16 mouse cellular contexts compared by ENCODE assay signal in genomic region chr15:103259989-103260388, GRCm38 (mm10). TPM values are rescaled to one million over a fixed set of nuclear protein-coding genes. Genes with fewer than 3 reads are reported as not detected.
DNase-seq lines count a peak whose midpoint lies in the region; ATAC-seq lines count a peak whose summit lies in the region.
"Had no signal": no experiment of that assay in that cellular context is flagged by ENCODE, and none has a peak within 500 bp of the region (broad histone marks: within the 10 kb centered on the region; RNA-seq: fewer than 3 reads in every experiment).

No protein-coding gene starts in this region.

- no peak overlapping the region for H3K9ac ChIP-seq in heart, embryonic 15.5 days
- H3K9ac ChIP-seq: forebrain, embryonic 12.5 days had no signal

- intact Hi-C loops in heart, postnatal 10 days (cut with DNase I): no loop called here
- intact Hi-C loops in left cerebral cortex, postnatal 25 days (cut with DNase I): no loop called here

- H3K4me2 ChIP-seq in heart, embryonic 15.5 days: no peak overlapping the region
- H3K4me2 ChIP-seq: forebrain, embryonic 12.5 days had no signal

- 15% methylated on average over 1 of the region's 1 CpGs for WGBS in heart, embryonic 15.5 days

- peak overlapping the region; percentile 2; the same call in 1 of the 2 replicates for H3K27ac ChIP-seq in heart, embryonic 15.5 days
- H3K27ac ChIP-seq: forebrain, embryonic 12.5 days; midbrain, embryonic 10.5 days had no signal

- no peaks in the 10 kb centered on the region for H3K36me3 ChIP-seq in heart, embryonic 15.5 days
- H3K36me3 ChIP-seq: forebrain, embryonic 12.5 days; midbrain, embryonic 10.5 days had no signal

- H3K4me3 ChIP-seq in heart, embryonic 15.5 days: no peak overlapping the region
- H3K4me3 ChIP-seq: forebrain, embryonic 12.5 days; midbrain, embryonic 10.5 days had no signal

- H3K27me3 ChIP-seq in heart, embryonic 15.5 days: no peaks in the 10 kb centered on the region

- H3K9me3 ChIP-seq in heart, embryonic 15.5 days (replicated peaks): no peaks in the 10 kb centered on the region
- H3K9me3 ChIP-seq: forebrain, embryonic 12.5 days; midbrain, embryonic 10.5 days had no signal

- ATAC-seq in heart, embryonic 15.5 days (replicated peaks; ENCODE audit: insufficient number of reproducible peaks, insufficient read depth, low FRiP score, low read depth): no peak

- no peak for DNase-seq in heart, postnatal 10 days
- peak; percentile 75 to 85 for DNase-seq in spleen, postnatal 4 days (ENCODE audit: low spot score in 2 of 2)
- DNase-seq in spleen, adult 18-20 months: no peak
- peak; percentile 57 for DNase-seq in liver
- no peak for DNase-seq in embryo, embryonic 9.5 days (ENCODE audit: extremely low spot score)
- no peak for DNase-seq in left cerebral cortex, postnatal 25 days (ENCODE audit: low spot score in 2 of 2)
- no peak for DNase-seq in adrenal gland, postnatal 10 days
- DNase-seq: adrenal gland, postnatal 14 days; embryo, embryonic 11 days; gastrocnemius, postnatal 10 days; layer of hippocampus, adult 9-11 months; left cerebral cortex, postnatal 4 days had no signal

- peaks cover 25% of the 10 kb centered on the region for H3K4me1 ChIP-seq in heart, embryonic 15.5 days (replicated peaks)

RNA-seq across cellular contexts. Expression of gene Nfe2, which starts 1.8 kb away (rescaled TPM):
- 1.9 and 5.0 TPM in 2 replicates for polyA plus RNA-seq in heart, embryonic 15.5 days (2015; fragmentation: Nextera tagmentation; extraction: Ambion mirVana)
- 1 to 10 TPM in 1 of 2 experiments, under 1 TPM in 1; 0.30 to 1.0 TPM for total RNA-seq in heart, postnatal 10 days (2021)
- not detected for total RNA-seq in left cerebral cortex, postnatal 25 days (2021)
- total RNA-seq in adrenal gland, postnatal 10 days (2021): 1 to 10 TPM; 3.2 to 4.3 TPM
- total RNA-seq: left cerebral cortex, postnatal 4 days had no signal

RNA-seq across cellular contexts. Expression of gene Copz1, which starts 12.5 kb away (rescaled TPM):
- 145 and 168 TPM in 2 replicates for polyA plus RNA-seq in heart, embryonic 15.5 days (2015; fragmentation: Nextera tagmentation; extraction: Ambion mirVana)
- total RNA-seq in heart, postnatal 10 days (2021): 10 to 100 TPM; 81.2 to 83.3 TPM
- 100 to 1,000 TPM; 101 to 102 TPM for total RNA-seq in left cerebral cortex, postnatal 25 days (2021)
- total RNA-seq in adrenal gland, postnatal 10 days (2021): 100 to 1,000 TPM; 114 TPM

RNA-seq across cellular contexts. Expression of gene Hnrnpa1, which starts 19.8 kb away (rescaled TPM):
- 367 and 376 TPM in 2 replicates for polyA plus RNA-seq in heart, embryonic 15.5 days (2015; fragmentation: Nextera tagmentation; extraction: Ambion mirVana)
- 100 to 1,000 TPM; 299 to 318 TPM for total RNA-seq in heart, postnatal 10 days (2021)
- 100 to 1,000 TPM; 218 to 219 TPM for total RNA-seq in left cerebral cortex, postnatal 25 days (2021)
- total RNA-seq in adrenal gland, postnatal 10 days (2021): 100 to 1,000 TPM; 248 to 299 TPM

RNA-seq across cellular contexts. Expression of gene Cbx5, which starts 20.4 kb away (rescaled TPM):
- 80.0 and 84.2 TPM in 2 replicates for polyA plus RNA-seq in heart, embryonic 15.5 days (2015; fragmentation: Nextera tagmentation; extraction: Ambion mirVana)
- 10 to 100 TPM; 81.3 to 97.4 TPM for total RNA-seq in heart, postnatal 10 days (2021)
- 100 to 1,000 TPM; 173 to 187 TPM for total RNA-seq in left cerebral cortex, postnatal 25 days (2021)
- total RNA-seq in adrenal gland, postnatal 10 days (2021): 10 to 100 TPM; 66.6 to 85.8 TPM

RNA-seq across cellular contexts. Expression of gene Gpr84, which starts 50.4 kb away (rescaled TPM):
- 0.11 and 0.25 TPM in 2 replicates for polyA plus RNA-seq in heart, embryonic 15.5 days (2015; fragmentation: Nextera tagmentation; extraction: Ambion mirVana)
- not detected for total RNA-seq in heart, postnatal 10 days (2021)
- total RNA-seq in left cerebral cortex, postnatal 25 days (2021): under 1 TPM; 0.69 to 0.94 TPM
- not detected for total RNA-seq in adrenal gland, postnatal 10 days (2021)
- total RNA-seq: adrenal gland, postnatal 14 days had no signal
- polyA plus RNA-seq: C2C12 had no signal

Comparison
In these comparisons a context has a peak if more than half of its experiments do, and no peak if none do; other contexts are left out.
1. DNase-seq: peak in spleen, postnatal 4 days (2 of 2) and liver (single experiment); none in heart, postnatal 10 days (0 of 2), spleen, adult 18-20 months (0 of 2), embryo, embryonic 9.5 days (single experiment), left cerebral cortex, postnatal 25 days (0 of 2) and adrenal gland, postnatal 10 days (single experiment).